Mouse (Mus musculus) cortical plate, adult 2 months (tissue): Measurements from ENCODE around the gene Sun1.

Experiments
- CTCF ChIP-seq: fragments of 200-500 bp; IDR thresholded peaks from 2 replicates; pipeline ENCODE4 v1.5.1; 2011; ENCODE audit warnings: mild to moderate bottlenecking, control low read depth, low read length; ENCODE audit not compliant: insufficient read depth; ENCODE audit errors: extremely low read depth
- POLR2A ChIP-seq: fragments of 200-500 bp; IDR thresholded peaks from 2 replicates; pipeline ENCODE4 v1.6.1; 2011; ENCODE audit warnings: mild to moderate bottlenecking, low read length, control low read depth; ENCODE audit not compliant: insufficient read depth; ENCODE audit errors: extremely low read depth

DNA sequence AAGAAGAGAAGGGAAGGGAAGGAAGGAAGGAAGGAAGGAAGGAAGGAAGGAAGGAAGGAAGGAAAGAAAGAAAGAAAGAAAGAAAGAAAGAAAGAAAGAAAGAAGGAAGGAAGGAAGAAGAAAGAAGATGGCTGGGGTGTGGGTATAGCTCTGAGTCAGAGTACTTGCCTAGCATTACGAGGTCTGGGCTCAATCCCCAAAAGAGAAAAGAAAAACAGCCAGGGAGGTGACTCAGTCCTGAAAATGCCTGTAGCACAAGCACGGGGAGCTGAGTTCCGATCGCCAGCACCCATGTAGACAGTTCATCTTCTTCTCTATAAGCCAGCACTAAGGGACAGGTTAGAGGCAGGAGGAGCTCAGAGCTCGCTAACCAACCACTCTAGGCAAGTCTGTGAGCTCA, 10.7 kb upstream of the Sun1 start:
- TF ChIP-seq POLR2A = no peak
- no peak for TF ChIP-seq CTCF
